Mouse (Mus musculus) erythroid progenitor cell, adult 5-6 weeks (primary cell): ENCODE data around the gene Adam1a. TPM values are rescaled to one million over a fixed set of nuclear protein-coding genes. Genes with fewer than 3 reads are reported as not detected.
"Not testable (repeated sequence)": the region's sequence is repeated elsewhere in the genome, so short reads cannot be mapped to it uniquely, and the experiment has no call there.

Source experiments
- ATAC-seq: replicated peaks from 2 replicates; pipeline ENCODE4 v1.8.0; 2016; ENCODE audit warnings: moderate number of reproducible peaks, mild to moderate bottlenecking, moderate TSS enrichment, inconsistent platforms; ENCODE audit not compliant: poor library complexity, low FRiP score, severe bottlenecking
- total RNA-seq, 2 experiments: library from RNA; stranded (forward) in 1 of 2; stranded (reverse) in 1 of 2; fragments of 150-400 nt in 1 of 2; fragments of 186-747, 209-891 nt in 1 of 2; gene quantifications; 2 replicates each; pipeline versions ENCODE4 v1.2.3 to v1.2.4; 2015 to 2017; ENCODE audit warnings: low replicate concordance in 2 of 2

Gene Adam1a
- total RNA-seq, 2 experiments from 2014 or later: 2.2 to 2.9 TPM

GRCm38 (mm10) chr5:121510009-121510408 lies 35.3 kb downstream of the Adam1a start:
- no peak for ATAC-seq

DNA sequence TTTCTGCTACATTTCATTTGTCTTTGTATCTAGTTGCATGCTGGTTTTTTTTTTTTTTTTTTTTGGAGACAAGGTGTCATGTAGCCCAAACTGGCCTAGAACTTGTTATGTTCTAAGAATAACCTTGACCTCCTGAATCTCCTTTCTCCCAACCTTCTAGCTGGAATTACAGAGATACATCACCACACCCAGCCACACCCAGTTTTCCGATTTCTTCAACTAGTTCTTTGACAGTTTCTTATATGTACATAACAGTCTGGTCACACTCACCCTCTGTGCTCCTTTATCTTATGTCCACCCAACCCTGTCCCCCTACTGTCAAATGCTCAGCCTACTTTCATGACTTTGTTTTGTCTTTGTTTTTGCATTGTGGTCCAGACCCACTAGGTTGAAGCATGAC lies 38.4 kb downstream of the Adam1a start:
- ATAC-seq: no peak

- ATAC-seq: no peak
These were observed 42.1 kb downstream of the Adam1a start, which contains the start of gene Adam1b for GRCm38 (mm10) chr5:121503231-121503630. Adam1b (minus strand) TSS chr5:121503435.

- not testable (repeated sequence) for ATAC-seq
These were observed 43.8 kb downstream of the Adam1a start for GRCm38 (mm10) chr5:121501424-121501996.

- ATAC-seq: 0 out of 2 replicates have a peak, but pooled peaks have one; percentile 35
These were observed 44.6 kb downstream of the Adam1a start for GRCm38 (mm10) chr5:121500719-121501118.

DNA sequence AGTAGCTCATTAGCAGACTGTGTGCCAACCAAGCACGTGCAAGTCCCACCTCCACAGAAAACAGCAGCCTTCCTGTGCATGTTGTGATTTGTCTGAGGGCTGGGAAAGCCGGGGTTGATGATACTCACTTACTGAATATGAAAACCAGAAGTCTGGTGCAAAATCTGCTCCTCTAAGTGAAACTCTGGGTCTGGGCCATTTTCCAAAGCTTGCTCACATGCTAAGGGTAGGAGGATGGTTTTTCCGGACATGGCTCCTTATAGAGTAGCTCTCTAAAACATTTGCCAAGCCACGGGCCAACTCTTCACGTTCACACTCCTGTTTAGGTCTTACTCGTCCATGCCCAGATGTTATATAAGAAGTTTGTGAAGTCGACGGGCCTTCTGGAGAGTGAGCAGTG lies 52.0 kb downstream of the Adam1a start:
- ATAC-seq: no peak

DNA sequence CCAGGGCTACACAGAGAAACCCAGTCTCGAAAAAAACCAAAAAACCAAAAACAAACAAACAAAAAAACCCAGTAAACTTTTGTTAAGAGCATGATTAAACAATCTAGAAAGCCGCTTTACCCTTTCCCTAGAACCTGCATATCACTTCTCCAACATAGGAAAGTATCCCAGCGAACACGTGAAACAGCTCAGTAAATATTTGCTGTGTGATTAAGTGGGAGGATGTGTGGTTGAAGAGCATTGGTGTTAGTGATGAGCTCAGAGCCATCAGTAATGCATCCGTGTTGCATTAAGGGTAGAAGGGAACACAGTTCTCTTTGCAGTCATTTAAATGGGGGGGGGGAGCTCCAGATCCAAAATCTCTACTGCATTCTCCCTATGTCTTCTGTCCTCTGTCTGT lies 60.5 kb downstream of the Adam1a start:
- no peak for ATAC-seq

- ATAC-seq: peak; percentile 73
These were observed 67.6 kb downstream of the Adam1a start for GRCm38 (mm10) chr5:121477680-121478079.

GRCm38 (mm10) chr5:121476040-121476439 lies 69.2 kb downstream of the Adam1a start:
- peak; percentile 74 for ATAC-seq

DNA sequence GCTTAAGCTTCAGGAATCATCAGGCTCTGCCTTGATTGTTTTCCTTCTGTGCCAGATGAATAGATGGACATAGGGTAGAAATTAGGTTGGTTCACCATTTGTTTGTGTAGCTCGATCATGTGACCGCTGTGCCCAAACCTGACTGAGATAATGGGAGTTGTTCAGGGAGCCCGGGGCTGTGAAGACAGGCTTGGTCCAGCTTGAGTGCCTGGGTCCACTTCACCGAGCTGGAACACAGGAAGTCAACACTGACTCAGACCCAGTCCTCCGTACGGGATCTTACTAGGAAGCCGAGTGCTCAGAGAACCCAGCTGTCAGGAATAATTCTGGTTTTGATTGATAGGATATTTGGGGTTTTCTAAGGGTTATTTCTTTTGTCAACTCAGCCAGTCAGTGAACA lies 70.7 kb downstream of the Adam1a start:
- ATAC-seq: no peak

- no peak for ATAC-seq
These were observed 72.9 kb downstream of the Adam1a start for GRCm38 (mm10) chr5:121472411-121472810.

DNA sequence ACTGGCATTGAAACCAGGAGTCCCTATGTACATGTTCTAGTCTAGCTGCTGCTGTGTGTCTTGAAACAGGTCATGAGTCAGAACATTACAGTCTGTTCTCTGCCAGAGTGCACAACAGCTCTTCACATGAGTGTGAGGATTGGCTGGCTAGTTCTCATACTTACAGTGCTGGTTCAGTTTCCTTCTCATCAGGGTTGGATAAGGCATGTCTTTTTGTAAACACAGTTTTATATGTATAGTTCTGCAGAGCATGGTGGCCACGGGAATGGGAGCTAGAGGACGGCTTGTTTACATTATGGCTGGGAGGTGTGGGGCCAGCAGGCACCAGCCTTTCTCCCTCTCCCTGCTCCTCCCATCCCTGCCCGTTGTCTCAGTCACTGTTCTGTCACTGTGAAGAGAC lies 75.7 kb downstream of the Adam1a start:
- ATAC-seq: no peak

Other genes with a start within 250 kb of the Adam1a start
- gene Trafd1, start 159.8 kb downstream of the Adam1a start, total RNA-seq (2015; ENCODE audit: low replicate concordance): 23.1 and 29.3 TPM in 2 replicates
- gene Trafd1, start 159.8 kb downstream of the Adam1a start, total RNA-seq (2017; ENCODE audit: low replicate concordance): 11.1 and 21.4 TPM in 2 replicates
- 5.9 and 6.5 TPM in 2 replicates for gene Naa25, start 147.5 kb downstream of the Adam1a start, total RNA-seq (2015; ENCODE audit: low replicate concordance)
- gene Naa25, start 147.5 kb downstream of the Adam1a start, total RNA-seq (2017; ENCODE audit: low replicate concordance): 3.9 and 9.2 TPM in 2 replicates
- gene Tmem116, start 93.6 kb downstream of the Adam1a start, total RNA-seq (2015; ENCODE audit: low replicate concordance): not detected in 2 replicates
- gene Tmem116, start 93.6 kb downstream of the Adam1a start, total RNA-seq (2017; ENCODE audit: low replicate concordance): 0.26 TPM in 1 of 2 replicates, not detected in the other
- gene Erp29, start 93.0 kb downstream of the Adam1a start, total RNA-seq (2015; ENCODE audit: low replicate concordance): 37.1 and 50.3 TPM in 2 replicates
- 118 and 141 TPM in 2 replicates for gene Erp29, start 93.0 kb downstream of the Adam1a start, total RNA-seq (2017; ENCODE audit: low replicate concordance)
- gene Adam1b, start 42.0 kb downstream of the Adam1a start, total RNA-seq (2015; ENCODE audit: low replicate concordance): not detected in 2 replicates
- gene Adam1b, start 42.0 kb downstream of the Adam1a start, total RNA-seq (2017; ENCODE audit: low replicate concordance): not detected in 2 replicates
- not detected in 2 replicates for gene Gm42878, start within 50 bp of the Adam1a start, total RNA-seq (2015; ENCODE audit: low replicate concordance)
- 0.08 TPM in 1 of 2 replicates, not detected in the other for gene Gm42878, start within 50 bp of the Adam1a start, total RNA-seq (2017; ENCODE audit: low replicate concordance)
- gene Mapkapk5, start 423 bp upstream of the Adam1a start, total RNA-seq (2015; ENCODE audit: low replicate concordance): 117 and 163 TPM in 2 replicates
- gene Mapkapk5, start 423 bp upstream of the Adam1a start, total RNA-seq (2017; ENCODE audit: low replicate concordance): 88.9 and 113 TPM in 2 replicates
- 38.6 and 47.4 TPM in 2 replicates for gene Aldh2, start 48.3 kb upstream of the Adam1a start, total RNA-seq (2015; ENCODE audit: low replicate concordance)
- 45.1 and 49.1 TPM in 2 replicates for gene Aldh2, start 48.3 kb upstream of the Adam1a start, total RNA-seq (2017; ENCODE audit: low replicate concordance)
- 0.42 and 4.0 TPM in 2 replicates for gene Acad12, start 73.5 kb upstream of the Adam1a start, total RNA-seq (2015; ENCODE audit: low replicate concordance)
- 0.23 and 0.26 TPM in 2 replicates for gene Acad12, start 73.5 kb upstream of the Adam1a start, total RNA-seq (2017; ENCODE audit: low replicate concordance)
- not detected in 2 replicates for gene Acad10, start 115.0 kb upstream of the Adam1a start, total RNA-seq (2015; ENCODE audit: low replicate concordance)
- 0.26 and 2.1 TPM in 2 replicates for gene Acad10, start 115.0 kb upstream of the Adam1a start, total RNA-seq (2017; ENCODE audit: low replicate concordance)
- 24.7 and 26.3 TPM in 2 replicates for gene Brap, start 115.1 kb upstream of the Adam1a start, total RNA-seq (2015; ENCODE audit: low replicate concordance)
- gene Brap, start 115.1 kb upstream of the Adam1a start, total RNA-seq (2017; ENCODE audit: low replicate concordance): 35.5 and 64.2 TPM in 2 replicates
- 171 and 190 TPM in 2 replicates for gene Atxn2, start 165.9 kb upstream of the Adam1a start, total RNA-seq (2015; ENCODE audit: low replicate concordance)
- 170 and 182 TPM in 2 replicates for gene Atxn2, start 165.9 kb upstream of the Adam1a start, total RNA-seq (2017; ENCODE audit: low replicate concordance)